Mouse (Mus musculus) limb, embryonic 14.5 days (tissue): ENCODE data around the gene Klk12. TPM values are rescaled to one million over a fixed set of nuclear protein-coding genes. Genes with fewer than 3 reads are reported as not detected.

Source experiments
- ATAC-seq: fragments of 200-750 bp; cut with Nextera tagmentation; 2 replicates; pipeline ENCODE4 v1.8.0; 2017; ENCODE audit warnings: low read depth, moderate number of reproducible peaks, moderate TSS enrichment; ENCODE audit not compliant: low FRiP score
- DNase-seq: peaks from one replicate; pipeline ENCODE4 v3.0.0-alpha.2; 2015; ENCODE audit warnings: low spot score
- H3K27ac ChIP-seq: fragments of 300-500 bp; sonication (generic); replicated peaks from 2 replicates; pipeline ENCODE4 v1.5.1; 2014; ENCODE audit warnings: low read depth, mild to moderate bottlenecking, low read length, moderate library complexity, mixed read lengths
- H3K27me3 ChIP-seq: fragments of 300-500 bp; sonication (generic); 2 replicates; pipeline ENCODE4 v1.6.1; 2014; ENCODE audit warnings: low read length, mixed read lengths; ENCODE audit not compliant: control insufficient read depth, insufficient read depth
- H3K36me3 ChIP-seq: fragments of 300-500 bp; sonication (generic); 2 replicates; pipeline ENCODE4 v1.6.1; 2014; ENCODE audit warnings: mild to moderate bottlenecking, low read length, moderate library complexity, mixed read lengths; ENCODE audit not compliant: control insufficient read depth, insufficient read depth
- H3K4me1 ChIP-seq: fragments of 300-500 bp; sonication (generic); 2 replicates; pipeline ENCODE4 v1.6.1; 2014; ENCODE audit warnings: antibody characterized with exemption, low read length, mixed read lengths; ENCODE audit not compliant: control insufficient read depth, insufficient read depth
- H3K4me2 ChIP-seq: fragments of 300-500 bp; sonication (generic); replicated peaks from 2 replicates; pipeline ENCODE4 v1.6.1; 2014; ENCODE audit warnings: low read depth, mild to moderate bottlenecking, low read length, moderate library complexity; ENCODE audit not compliant: severe bottlenecking
- H3K4me3 ChIP-seq: fragments of 300-500 bp; sonication (generic); replicated peaks from 2 replicates; pipeline ENCODE4 v1.5.1; 2014; ENCODE audit warnings: low read length
- H3K9ac ChIP-seq: fragments of 300-500 bp; sonication (generic); 2 replicates; pipeline ENCODE4 v1.6.1; 2014; ENCODE audit warnings: mild to moderate bottlenecking, low read depth, low read length, moderate library complexity; ENCODE audit not compliant: severe bottlenecking
- H3K9me3 ChIP-seq: fragments of 300-500 bp; sonication (generic); 2 replicates; pipeline ENCODE4 v1.6.1; 2016; ENCODE audit warnings: low read length; ENCODE audit not compliant: control insufficient read depth
- POLR2A ChIP-seq: fragments of 200-500 bp; IDR thresholded peaks from 2 replicates; pipeline ENCODE4 v1.8.0; 2012; ENCODE audit warnings: inconsistent platforms, mild to moderate bottlenecking, moderate library complexity, borderline replicate concordance; ENCODE audit not compliant: insufficient read depth, insufficient read length; ENCODE audit errors: extremely low read depth
- WGBS: fragments of 180-500 bp; shearing (Covaris S2); extraction: QIAGEN DNeasy Blood & Tissue Kit; methylation state at CpG from one replicate; pipeline ENCODE4 v1.1.7; 2014; 5-methylcytosine and 5-hydroxymethylcytosine counted together
- polyA plus RNA-seq, 2 experiments: library from polyadenylated mRNA; depleted of rRNA in 1 of 2; stranded (reverse) in 1 of 2; unstranded in 1 of 2; fragments of >200 nt; fragmentation: Nextera tagmentation in 1 of 2; extraction: Ambion mirVana in 1 of 2; gene quantifications; 2 replicates each; pipeline versions ENCODE4 v1.2.1 to v1.2.3; 2012 to 2014

Klk12 gene
- polyA plus RNA-seq, 2 experiments = not detected

DNA sequence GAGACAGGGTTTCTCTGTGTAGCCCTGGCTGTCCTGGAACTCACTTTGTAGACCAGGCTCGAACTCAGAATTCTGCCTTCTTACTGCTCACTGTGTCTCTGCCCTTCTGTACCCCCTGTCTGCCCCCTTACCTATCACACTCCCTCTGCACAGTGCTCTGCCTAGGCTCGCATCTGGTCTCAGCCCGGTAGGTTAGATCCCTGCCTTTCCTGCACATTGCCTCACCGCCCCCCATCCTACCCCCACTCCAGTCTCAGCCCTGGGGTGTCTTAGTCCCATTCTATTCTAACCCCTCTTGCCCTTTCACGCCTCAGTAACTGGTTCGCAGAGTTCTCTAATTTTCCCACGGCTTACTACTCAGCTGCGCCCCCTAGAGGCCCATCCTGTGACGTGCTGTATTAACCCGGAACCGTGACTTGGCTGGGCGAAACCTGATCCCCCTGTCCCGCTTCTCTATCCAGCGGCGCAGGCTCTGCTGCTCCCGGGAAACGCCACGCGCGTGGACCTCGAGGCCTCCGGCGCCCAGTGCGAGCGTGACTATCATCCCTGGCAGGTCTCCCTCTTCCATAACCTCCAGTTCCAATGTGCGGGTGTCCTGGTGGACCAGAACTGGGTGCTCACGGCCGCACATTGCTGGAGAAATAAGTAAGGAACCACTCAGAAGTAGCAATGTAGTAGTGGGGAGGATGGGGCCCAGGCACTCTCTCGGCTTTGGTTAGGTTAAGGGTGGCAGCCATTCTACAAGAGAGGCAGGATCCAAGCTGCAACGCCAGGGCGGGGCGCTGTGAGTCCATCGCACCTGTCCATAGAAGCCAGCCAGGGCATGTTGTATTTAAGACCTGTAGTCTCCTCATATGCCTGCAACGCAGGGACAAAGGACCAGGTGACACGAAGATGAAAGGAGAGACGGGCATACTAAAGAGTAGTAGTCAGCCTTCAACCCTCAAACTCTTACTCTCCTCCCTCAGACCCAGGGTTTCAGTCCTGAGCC lies 13.9 kb downstream of the Klk12 start:
- DNase-seq (peak; percentile 77), ATAC-seq (peak; percentile 68)
- no peak for TF ChIP-seq POLR2A
- peak overlapping the region; percentile 47; the same call in 1 of the 2 replicates for H3K9ac ChIP-seq
- H3K9me3 ChIP-seq = no peaks in the 10 kb centered on the region
- 6% methylated on average over 36 of the region's 36 CpGs for WGBS
- H3K4me2 ChIP-seq = peak overlapping the region; percentile 52
- H3K4me1 ChIP-seq = no peaks in the 10 kb centered on the region
- peak overlapping the region; percentile 26 for H3K4me3 ChIP-seq
- no peak overlapping the region for H3K27ac ChIP-seq
- H3K27me3 ChIP-seq = no peaks in the 10 kb centered on the region; the same call in 1 of the 2 replicates
- no peaks in the 10 kb centered on the region for H3K36me3 ChIP-seq

- Histone ChIP-seq H3K27me3 (no peaks in the 10 kb centered on the region; the same call in 1 of the 2 replicates), H3K4me3 (no peak overlapping the region), H3K36me3 (no peaks in the 10 kb centered on the region), H3K9me3 (no peaks in the 10 kb centered on the region), H3K27ac (no peak overlapping the region), H3K9ac (no peak overlapping the region), H3K4me1 (no peaks in the 10 kb centered on the region), H3K4me2 (no peak overlapping the region)
- ATAC-seq (no peak), DNase-seq (no peak)
- TF ChIP-seq POLR2A = no peak
- 88% methylated on average over 1 of the region's 1 CpGs for WGBS
Observed at GRCm38 (mm10) chr7:43785286-43785685, 16.6 kb downstream of the Klk12 start.

DNA sequence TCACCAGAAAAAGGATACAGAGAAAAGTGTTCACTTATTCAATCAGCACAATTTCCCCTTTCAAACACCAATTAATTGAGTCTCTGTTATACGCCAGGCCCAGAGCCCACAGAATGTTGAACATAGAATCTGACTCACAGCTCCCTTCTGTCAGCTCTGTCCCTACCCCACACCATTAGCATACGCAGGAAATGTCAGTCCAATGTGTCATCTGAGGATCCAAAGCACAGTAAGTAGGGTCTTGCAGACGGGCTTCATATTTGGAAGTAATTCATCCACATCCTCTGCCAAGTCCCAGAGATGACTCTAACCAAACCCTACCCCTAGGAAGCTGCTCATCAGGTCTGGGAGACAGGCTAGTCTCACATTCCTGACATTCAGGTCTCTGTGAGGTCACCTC lies 19.4 kb downstream of the Klk12 start:
- no peak for ATAC-seq
- no peaks in the 10 kb centered on the region for H3K9me3 ChIP-seq
- WGBS = 69% methylated on average over 3 of the region's 3 CpGs

GRCm38 (mm10) chr7:43789295-43789694 lies 20.6 kb downstream of the Klk12 start:
- Histone ChIP-seq H3K9me3 (no peaks in the 10 kb centered on the region), H3K4me3 (no peak overlapping the region), H3K27me3 (no peaks in the 10 kb centered on the region), H3K9ac (no peak overlapping the region), H3K4me2 (no peak overlapping the region), H3K4me1 (no peaks in the 10 kb centered on the region), H3K27ac (no peak overlapping the region), H3K36me3 (no peaks in the 10 kb centered on the region)
- TF ChIP-seq POLR2A = no peak
- no peak for DNase-seq
- WGBS = 59% methylated on average over 2 of the region's 2 CpGs
- ATAC-seq = no peak

More for the DNA sequence above, 19.4 kb downstream of the Klk12 start:
- Histone ChIP-seq H3K4me2 (no peak overlapping the region), H3K4me1 (no peaks in the 10 kb centered on the region), H3K36me3 (no peaks in the 10 kb centered on the region), H3K4me3 (no peak overlapping the region), H3K27ac (no peak overlapping the region), H3K27me3 (no peaks in the 10 kb centered on the region), H3K9ac (no peak overlapping the region)
- no peak for DNase-seq
- TF ChIP-seq POLR2A = no peak

DNA sequence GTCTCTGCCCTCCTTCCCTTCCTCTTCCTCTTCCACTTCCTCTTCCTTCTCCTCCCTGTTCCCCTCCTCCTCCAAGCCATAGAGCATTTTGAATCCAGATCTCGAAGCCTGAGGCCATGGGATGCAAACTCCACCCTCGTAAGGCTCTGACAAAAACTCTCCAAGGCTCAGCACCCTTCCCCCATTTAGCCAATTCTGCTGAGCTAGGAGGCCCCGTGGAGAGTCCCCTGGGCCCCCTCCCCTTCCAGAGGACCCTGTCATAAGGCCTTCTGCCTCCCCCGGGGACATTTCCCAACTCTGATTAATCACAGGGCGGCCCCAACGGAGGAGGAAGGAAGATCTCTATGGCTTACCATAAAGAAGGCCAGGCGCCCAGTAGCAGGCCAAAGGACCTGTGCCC lies 22.9 kb downstream of the Klk12 start, which contains the start of gene Klk9:
TSS of gene Klk9 (plus strand) at position 301 of the 400 bp plus-strand sequence.
- H3K4me3 ChIP-seq = no peak within 1 kb of the TSS
- H3K4me1 ChIP-seq = peaks cover 3% of the 10 kb centered on the region; the same call in 1 of the 2 replicates
- H3K9ac ChIP-seq = no peak within 1 kb of the TSS
- H3K4me2 ChIP-seq = no peak within 1 kb of the TSS
- H3K27ac ChIP-seq = no peak within 1 kb of the TSS
- no peaks in the 10 kb centered on the region for H3K36me3 ChIP-seq
- WGBS = 66% methylated on average over 7 of the region's 7 CpGs
- ATAC-seq (no peak), DNase-seq (no peak)
- no peaks in the 10 kb centered on the region for H3K9me3 ChIP-seq
- no peak for TF ChIP-seq POLR2A
- peaks cover 7% of the 10 kb centered on the region; the same call in 1 of the 2 replicates for H3K27me3 ChIP-seq
